Mouse (Mus musculus) liver, postnatal 0 days (tissue): ENCODE data around the gene Tbxas1.

Source experiments
- CTCF ChIP-seq: sonication (generic); IDR thresholded peaks from 2 replicates; pipeline ENCODE4 v1.5.1; 2016; ENCODE audit warnings: antibody characterized with exemption, low read depth
- EP300 ChIP-seq: IDR thresholded peaks from 2 replicates; pipeline ENCODE4 v1.6.1; 2016; ENCODE audit warnings: antibody characterized with exemption, low read depth, mild to moderate bottlenecking

GRCm38 (mm10) chr6:39063541-39063940 is 188.3 kb downstream of the Tbxas1 start:
- TF ChIP-seq CTCF (no peak), EP300 (no peak)
